Comparison of ENCODE assay signal across 8 mouse cellular contexts in the genomic region with DNA sequence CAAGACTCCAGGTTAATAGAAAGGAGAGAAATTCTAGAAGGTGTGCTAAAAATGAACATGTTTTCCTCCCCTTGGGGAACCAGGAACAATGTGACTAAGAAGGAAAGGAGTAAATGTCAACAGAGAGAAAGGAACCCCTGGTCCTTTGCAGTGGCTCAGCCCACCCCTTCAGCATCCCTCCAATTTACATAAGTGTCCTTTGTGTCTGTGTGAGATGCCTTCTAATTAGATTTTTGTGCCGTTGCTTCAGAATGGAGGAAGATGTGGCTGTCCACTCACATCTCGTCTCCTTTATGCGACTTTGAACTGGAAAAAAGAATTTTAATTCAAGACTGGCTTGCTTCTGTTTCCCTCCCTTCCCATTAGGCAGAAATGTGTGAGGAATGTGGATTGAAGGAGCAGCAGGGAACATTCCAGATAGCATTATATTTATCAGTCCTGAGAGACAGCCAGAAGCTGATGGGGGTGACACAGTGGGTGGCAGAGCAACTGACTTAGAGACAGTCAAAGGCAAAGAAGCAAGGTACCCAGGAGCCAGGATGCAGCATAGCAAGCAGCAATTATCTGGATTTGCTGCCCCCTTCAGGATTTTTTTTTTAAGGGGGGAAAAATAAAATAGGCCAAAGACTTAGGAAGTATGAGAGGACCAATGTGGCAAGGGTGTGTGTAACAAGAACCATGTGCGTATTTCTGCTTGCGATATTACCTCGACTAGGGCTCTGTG.
DNase-seq lines count a peak whose midpoint lies in the region; ATAC-seq and TF ChIP-seq lines count a peak whose summit lies in the region.

No protein-coding gene starts in this region.

- 63% methylated on average over 6 of the region's 6 CpGs for WGBS in kidney, adult 2 months
- 47% methylated on average over 6 of the region's 6 CpGs for WGBS in forebrain, embryonic 10.5 days
- WGBS in midbrain, embryonic 11.5 days, result 35% methylated on average over 6 of the region's 6 CpGs

- no peaks in the 10 kb centered on the region for H3K36me3 ChIP-seq in kidney, adult 2 months (ENCODE audit: control insufficient read depth, insufficient read depth, low read length)
- no peaks in the 10 kb centered on the region for H3K36me3 ChIP-seq in forebrain, embryonic 10.5 days (replicated peaks)
- no peaks in the 10 kb centered on the region for H3K36me3 ChIP-seq in midbrain, embryonic 11.5 days (ENCODE audit: control insufficient read depth, insufficient read depth, low read length)

- H3K4me2 ChIP-seq in midbrain, embryonic 11.5 days, result no peak overlapping the region

- DNase-seq in kidney, adult 2 months, result peak; percentile 49
- DNase-seq in kidney, postnatal 10 days, result no peak
- peak; percentile 58 for DNase-seq in NIH3T3 (ENCODE audit: low read depth)
- no peak for DNase-seq in forebrain, embryonic 10.5 days (ENCODE audit: extremely low spot score, low spot score)
- peak; percentile 91 for DNase-seq in midbrain, embryonic 11.5 days (ENCODE audit: low spot score, missing footprints)
- DNase-seq in thymus, postnatal 4 days, result no peak
- DNase-seq in right cerebral cortex, postnatal 10 days (ENCODE audit: low spot score in 2 of 2), result no peak

- H3K9ac ChIP-seq in midbrain, embryonic 11.5 days (ENCODE audit: low read length), result no peak overlapping the region

- TF ChIP-seq POLR2A in kidney, adult 2 months (IDR thresholded peaks at IDR 0.05; ENCODE audit: low read depth, low read length), result no peak

- TF ChIP-seq CTCF in kidney, adult 2 months (conservative IDR thresholded peaks at IDR 0.05; ENCODE audit: insufficient read depth, insufficient read length, low read depth, low read length), result peak; percentile 29; the same call in 1 of the 2 replicates

- no peaks in the 10 kb centered on the region for H3K4me1 ChIP-seq in kidney, adult 2 months (ENCODE audit: control insufficient read depth, insufficient read depth, low read length)
- H3K4me1 ChIP-seq in forebrain, embryonic 10.5 days, result peaks cover 17% of the 10 kb centered on the region
- H3K4me1 ChIP-seq in midbrain, embryonic 11.5 days (ENCODE audit: control insufficient read depth, insufficient read depth, low read length), result peaks cover 9% of the 10 kb centered on the region

- H3K4me3 ChIP-seq in kidney, adult 2 months (ENCODE audit: insufficient read depth, low read depth, low read length), result no peak overlapping the region
- H3K4me3 ChIP-seq in forebrain, embryonic 10.5 days, result no peak overlapping the region
- no peak overlapping the region for H3K4me3 ChIP-seq in midbrain, embryonic 11.5 days (ENCODE audit: low read depth, low read length)

- peak; percentile 90 for ATAC-seq in midbrain, embryonic 11.5 days (ENCODE audit: low FRiP score)
- ATAC-seq in megakaryocyte, adult 5-6 weeks (ENCODE audit: poor library complexity, severe bottlenecking), result no peak

- no peaks in the 10 kb centered on the region for H3K27me3 ChIP-seq in kidney, adult 2 months (replicated peaks; ENCODE audit: control insufficient read depth, insufficient read depth, low read length)
- H3K27me3 ChIP-seq in forebrain, embryonic 10.5 days (ENCODE audit: poor library complexity, severe bottlenecking), result no peaks in the 10 kb centered on the region
- no peaks in the 10 kb centered on the region for H3K27me3 ChIP-seq in midbrain, embryonic 11.5 days (ENCODE audit: control insufficient read depth, insufficient read depth, low read length)

- H3K9me3 ChIP-seq in forebrain, embryonic 10.5 days, result no peaks in the 10 kb centered on the region
- no peaks in the 10 kb centered on the region for H3K9me3 ChIP-seq in midbrain, embryonic 11.5 days (ENCODE audit: control insufficient read depth, low read length)

- H3K27ac ChIP-seq in kidney, adult 2 months (ENCODE audit: insufficient read depth, low read depth, low read length), result no peak overlapping the region
- H3K27ac ChIP-seq in forebrain, embryonic 10.5 days, result peak overlapping the region; percentile 44
- no peak overlapping the region for H3K27ac ChIP-seq in midbrain, embryonic 11.5 days (ENCODE audit: low read depth, low read length)

Comparison
In these comparisons a context has a peak if more than half of its experiments do, and no peak if none do; other contexts are left out.
1. DNase-seq: peak in kidney, adult 2 months (single experiment), NIH3T3 (single experiment) and midbrain, embryonic 11.5 days (single experiment); none in kidney, postnatal 10 days (single experiment), forebrain, embryonic 10.5 days (single experiment), thymus, postnatal 4 days (single experiment) and right cerebral cortex, postnatal 10 days (0 of 2).